Mouse (Mus musculus) v-Abl transformed pro-B cells (cell line): ENCODE data around the gene Acot8.

Experiments used
- in situ Hi-C, 2 experiments: fragments of 400-800 bp; cut with MboI; formaldehyde crosslinking; loops; one replicate each; pipeline ENCODE4 v1.15.1; 2025; ENCODE audit not compliant: unreplicated experiment in 2 of 2

Acot8 gene

GRCm38 (mm10) chr2:164815821-164816220 lies 11.1 kb upstream of the Acot8 start:
- in situ Hi-C loops, result no loop called here

GRCm38 (mm10) chr2:164815348-164815747 lies 10.7 kb upstream of the Acot8 start:
- in situ Hi-C loops, result no loop called here

GRCm38 (mm10) chr2:164813557-164813956 lies 8.9 kb upstream of the Acot8 start:
- in situ Hi-C loops, result no loop called here

GRCm38 (mm10) chr2:164806614-164807013 lies 1.9 kb upstream of the Acot8 start:
- in situ Hi-C loops, result no loop called here

- in situ Hi-C loops, result no loop called here
Observed at GRCm38 (mm10) chr2:164805332-164805718, 643 bp upstream of the Acot8 start.

GRCm38 (mm10) chr2:164803921-164804313 lies 765 bp downstream of the Acot8 start:
- in situ Hi-C loops, result no loop called here

- in situ Hi-C loops, result no loop called here
Observed at GRCm38 (mm10) chr2:164803201-164803920, 1.3 kb downstream of the Acot8 start.

GRCm38 (mm10) chr2:164800252-164801004 lies 4.3 kb downstream of the Acot8 start:
- in situ Hi-C loops, result no loop called here

GRCm38 (mm10) chr2:164798554-164798953 lies 6.1 kb downstream of the Acot8 start:
- in situ Hi-C loops, result loop anchor here (5.0 to 25.0 kb wide), 4 partner anchors 121 to 489 kb away; partner anchors contain the start of genes Slc35c2 (in 1 of the 2) and Wfdc11 (in 1 of the 2)

GRCm38 (mm10) chr2:164795868-164796267 lies 8.8 kb downstream of the Acot8 start:
- in situ Hi-C loops, result loop anchor here (5.0 to 25.0 kb wide), 4 partner anchors 119 to 491 kb away; partner anchors contain the start of genes Slc35c2 (in 1 of the 2) and Wfdc11 (in 1 of the 2)

GRCm38 (mm10) chr2:164794293-164794692 lies 10.4 kb downstream of the Acot8 start:
- in situ Hi-C loops, result loop anchor here (5.0 to 25.0 kb wide), 4 partner anchors 119 to 493 kb away; partner anchors contain the start of genes Eppin (in 1 of the 2), Slc35c2 (in 1 of the 2) and Wfdc11 (in 1 of the 2)

GRCm38 (mm10) chr2:164793772-164794171 lies 10.9 kb downstream of the Acot8 start:
- in situ Hi-C loops, result loop anchor here (5.0 to 25.0 kb wide), 4 partner anchors 119 to 494 kb away; partner anchors contain the start of genes Eppin (in 1 of the 2), Slc35c2 (in 1 of the 2) and Wfdc11 (in 1 of the 2)

GRCm38 (mm10) chr2:164793236-164793635 lies 11.4 kb downstream of the Acot8 start:
- in situ Hi-C loops, result loop anchor here (5.0 to 25.0 kb wide), 4 partner anchors 118 to 494 kb away; partner anchors contain the start of genes Eppin (in 1 of the 2), Slc35c2 (in 1 of the 2) and Wfdc11 (in 1 of the 2)

- in situ Hi-C loops, result loop anchor here (5.0 to 25.0 kb wide), 4 partner anchors 118 to 495 kb away; partner anchors contain the start of genes Eppin (in 1 of the 2), Slc35c2 (in 1 of the 2) and Wfdc11 (in 1 of the 2)
Observed at GRCm38 (mm10) chr2:164792400-164793190, 12.1 kb downstream of the Acot8 start.

GRCm38 (mm10) chr2:164791841-164792261 lies 12.8 kb downstream of the Acot8 start:
- in situ Hi-C loops, result loop anchor here (5.0 to 25.0 kb wide), 4 partner anchors 117 to 495 kb away; partner anchors contain the start of genes Eppin (in 1 of the 2), Slc35c2 (in 1 of the 2) and Wfdc11 (in 1 of the 2)

GRCm38 (mm10) chr2:164790451-164790850 lies 14.2 kb downstream of the Acot8 start:
- in situ Hi-C loops, result loop anchor here (5.0 to 25.0 kb wide), 4 partner anchors 116 to 497 kb away; partner anchors contain the start of genes Eppin (in 1 of the 2), Slc35c2 (in 1 of the 2) and Wfdc11 (in 1 of the 2)

- in situ Hi-C loops, result loop anchor here in 1 of 2 experiments (25.0 kb wide), 1 partner anchor 499 kb away; the partner anchor contains the start of gene Slc35c2
Observed at GRCm38 (mm10) chr2:164788411-164788810, 16.3 kb downstream of the Acot8 start.

- in situ Hi-C loops, result loop anchor here in 1 of 2 experiments (25.0 kb wide), 1 partner anchor 500 kb away; the partner anchor contains the start of gene Slc35c2
Observed at GRCm38 (mm10) chr2:164787779-164788178, 16.9 kb downstream of the Acot8 start.

- in situ Hi-C loops, result loop anchor here in 1 of 2 experiments (25.0 kb wide), 1 partner anchor 500 kb away; the partner anchor contains the start of gene Slc35c2
Observed at GRCm38 (mm10) chr2:164787032-164787431, 17.6 kb downstream of the Acot8 start.
